Mouse (Mus musculus): Measurements from ENCODE around the gene Btg4. TPM values are rescaled to one million over a fixed set of nuclear protein-coding genes. Genes with fewer than 3 reads are reported as not detected.

The Btg4 gene
- total and polyA plus RNA-seq, 2 experiments from 2014 or later, result not detected

DNA sequence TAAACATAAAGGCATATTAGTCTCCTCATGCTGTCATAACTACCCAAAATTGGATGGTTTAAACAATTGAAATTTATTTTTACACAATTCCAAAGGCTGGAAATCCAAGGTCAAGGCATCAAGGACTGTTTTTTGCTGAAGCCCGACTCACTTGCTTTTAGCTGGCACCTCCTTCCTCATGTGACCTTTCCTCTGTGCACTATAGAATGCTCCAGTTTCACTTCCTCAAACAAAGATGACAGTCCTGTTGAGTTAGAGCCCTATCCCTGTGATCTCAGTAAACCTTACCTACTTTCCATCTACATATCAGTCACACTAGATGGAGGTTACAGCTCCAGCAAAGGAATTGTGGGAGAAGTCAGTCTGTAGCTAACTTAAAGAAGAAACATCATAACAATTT, 30.6 kb upstream of the Btg4 start:
- Histone ChIP-seq H3K4me3 (ENCODE audit: low read depth, low read length) (no peak overlapping the region), H3K4me1 (ENCODE audit: insufficient read depth) (no peaks in the 10 kb centered on the region), H3K36me3 (ENCODE audit: insufficient read depth) (no peaks in the 10 kb centered on the region), H3K9me3 (ENCODE audit: low read length) (no peaks in the 10 kb centered on the region), H3K9ac (no peak overlapping the region), H3K4me2 (ENCODE audit: low read depth) (no peak overlapping the region), H3K27me3 (ENCODE audit: insufficient read depth, low read length) (no peaks in the 10 kb centered on the region), H3K27ac (ENCODE audit: low read depth, low read length) (no peak overlapping the region)
- WGBS, result 75% methylated on average over 1 of the region's 1 CpGs
- no peak for ATAC-seq
- TF ChIP-seq CTCF (IDR thresholded peaks at IDR 0.05; ENCODE audit: low read depth), result no peak
- no peak for DNase-seq

DNA sequence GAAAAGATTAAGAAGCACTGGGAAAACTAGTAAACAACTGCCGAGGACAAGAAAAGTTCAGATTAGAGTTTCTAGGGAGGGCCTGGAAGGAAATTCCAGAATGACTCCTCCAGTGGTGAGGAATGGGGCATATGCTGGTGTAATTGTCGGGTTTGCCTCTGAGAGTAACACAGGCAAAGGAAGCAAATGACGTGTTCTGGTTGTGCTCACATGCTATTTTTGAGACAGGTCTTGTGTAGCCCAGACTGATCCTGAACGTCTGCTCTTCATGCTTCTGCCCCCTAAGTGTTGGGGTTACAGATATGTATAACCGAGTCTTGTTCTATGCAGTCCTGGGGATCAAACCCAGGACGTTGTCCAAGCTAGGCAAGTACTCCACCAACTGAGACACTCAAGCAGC, 29.1 kb upstream of the Btg4 start:
- Histone ChIP-seq H3K27ac (ENCODE audit: low read depth, low read length) (no peak overlapping the region), H3K9ac (no peak overlapping the region), H3K27me3 (ENCODE audit: insufficient read depth, low read length) (no peaks in the 10 kb centered on the region), H3K9me3 (ENCODE audit: low read length) (no peaks in the 10 kb centered on the region), H3K4me3 (ENCODE audit: low read depth, low read length) (no peak overlapping the region), H3K4me2 (ENCODE audit: low read depth) (no peak overlapping the region), H3K36me3 (ENCODE audit: insufficient read depth) (no peaks in the 10 kb centered on the region), H3K4me1 (ENCODE audit: insufficient read depth) (no peaks in the 10 kb centered on the region)
- WGBS, result 72% methylated on average over 6 of the region's 6 CpGs
- no peak for ATAC-seq
- DNase-seq, result no peak
- no peak for TF ChIP-seq CTCF (IDR thresholded peaks at IDR 0.05; ENCODE audit: low read depth)

DNA sequence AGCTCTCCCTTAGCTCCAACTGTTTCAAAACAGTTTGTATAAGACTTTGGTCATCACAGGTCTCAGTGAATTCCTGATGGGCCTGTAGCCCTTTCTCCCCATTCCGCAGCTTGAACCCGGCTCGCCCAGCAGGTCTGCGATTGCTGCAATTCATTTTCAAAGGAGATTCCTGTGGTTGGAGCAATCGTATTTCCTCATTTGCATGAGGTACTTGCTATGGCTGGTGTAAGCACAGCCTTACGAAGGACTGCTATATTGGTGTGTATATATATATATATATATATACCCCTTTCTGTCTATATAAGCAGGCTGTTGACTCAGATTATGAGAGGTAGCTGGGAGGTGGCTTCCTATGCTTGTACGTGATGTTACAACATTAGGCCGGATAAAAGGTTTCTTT, 28.4 kb upstream of the Btg4 start:
- H3K27me3 ChIP-seq (ENCODE audit: insufficient read depth, low read length), result no peaks in the 10 kb centered on the region
- WGBS, result 76% methylated on average over 8 of the region's 8 CpGs

DNA sequence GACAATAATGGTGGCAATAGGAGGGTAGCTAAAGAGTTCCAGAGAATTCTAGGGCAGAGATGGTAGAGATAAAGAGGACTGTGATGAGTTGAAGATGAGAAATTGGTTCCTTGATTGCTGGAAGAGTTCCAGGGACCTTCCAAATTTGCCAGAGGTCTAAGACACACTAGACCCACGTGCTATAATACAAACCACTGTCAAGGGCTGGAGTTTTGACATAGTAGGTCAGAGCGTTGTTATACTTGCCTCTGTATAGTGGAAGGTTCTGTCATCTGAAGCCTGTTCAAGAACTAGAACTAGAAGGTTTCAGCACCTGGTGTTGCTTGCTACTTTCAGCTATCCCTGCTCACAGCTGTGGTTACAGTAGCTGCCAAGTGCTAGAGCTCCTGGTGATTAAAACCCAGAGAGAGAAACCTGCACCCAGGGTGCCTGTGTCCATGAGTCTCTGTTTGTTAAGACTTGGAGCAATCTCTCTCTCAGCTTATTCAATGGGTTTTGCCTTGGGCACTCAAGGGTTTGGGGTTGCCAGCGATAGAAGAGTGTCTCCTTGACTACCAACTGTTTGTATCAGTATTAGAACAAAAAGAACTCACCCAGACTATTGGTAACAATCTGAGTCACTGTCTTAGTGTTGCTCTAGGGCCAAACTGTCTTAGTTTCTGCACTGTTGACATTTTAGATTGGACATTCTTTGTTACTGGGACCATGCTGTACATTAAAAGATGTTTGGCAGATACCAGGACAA, 27.7 kb upstream of the Btg4 start:
- H3K9ac ChIP-seq, result no peak overlapping the region
- no peaks in the 10 kb centered on the region for H3K27me3 ChIP-seq (ENCODE audit: insufficient read depth, low read length)
- no peak overlapping the region for H3K4me2 ChIP-seq (ENCODE audit: low read depth)
- no peak for DNase-seq
- no peaks in the 10 kb centered on the region for H3K9me3 ChIP-seq (ENCODE audit: low read length)
- H3K36me3 ChIP-seq (ENCODE audit: insufficient read depth), result no peaks in the 10 kb centered on the region
- H3K4me3 ChIP-seq (ENCODE audit: low read depth, low read length), result no peak overlapping the region
- ATAC-seq, result no peak
- no peak for TF ChIP-seq CTCF (IDR thresholded peaks at IDR 0.05; ENCODE audit: low read depth)
- H3K4me1 ChIP-seq (ENCODE audit: insufficient read depth), result no peaks in the 10 kb centered on the region
- WGBS, result 76% methylated on average over 3 of the region's 3 CpGs
- H3K27ac ChIP-seq (ENCODE audit: low read depth, low read length), result no peak overlapping the region

More for the DNA sequence above, 28.4 kb upstream of the Btg4 start:
- Histone ChIP-seq H3K4me2 (ENCODE audit: low read depth) (no peak overlapping the region), H3K36me3 (ENCODE audit: insufficient read depth) (no peaks in the 10 kb centered on the region), H3K4me3 (ENCODE audit: low read depth, low read length) (no peak overlapping the region), H3K27ac (ENCODE audit: low read depth, low read length) (no peak overlapping the region), H3K9ac (no peak overlapping the region), H3K4me1 (ENCODE audit: insufficient read depth) (no peaks in the 10 kb centered on the region), H3K9me3 (ENCODE audit: low read length) (no peaks in the 10 kb centered on the region)
- ATAC-seq, result no peak
- no peak for DNase-seq
- TF ChIP-seq CTCF (IDR thresholded peaks at IDR 0.05; ENCODE audit: low read depth), result no peak

DNA sequence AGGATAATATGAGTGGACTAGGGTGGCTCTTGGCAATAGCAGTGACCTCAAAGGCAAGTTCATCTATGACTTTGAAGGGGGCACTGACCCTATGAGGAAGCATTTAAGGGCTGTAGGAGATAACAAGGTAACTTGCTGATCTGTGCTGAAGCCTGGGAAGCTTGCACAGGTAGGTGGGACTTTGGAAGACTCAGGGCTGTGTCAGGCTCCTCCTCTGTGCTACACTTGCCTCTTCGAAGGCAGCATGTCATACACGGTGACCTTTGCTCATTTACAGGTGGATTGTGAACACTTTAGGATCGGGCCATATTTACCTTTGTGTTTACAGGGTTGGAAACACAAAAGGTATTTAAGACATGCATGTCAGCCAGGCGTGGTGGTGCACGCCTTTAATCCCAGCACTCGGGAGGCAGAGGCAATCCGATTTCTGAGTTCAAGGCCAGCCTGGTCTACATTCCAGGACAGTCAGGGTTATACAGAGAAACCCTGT, 19.2 kb upstream of the Btg4 start:
- WGBS, result 90% methylated on average over 7 of the region's 7 CpGs
- H3K4me2 ChIP-seq (ENCODE audit: low read depth), result no peak overlapping the region
- ATAC-seq, result no peak
- no peaks in the 10 kb centered on the region for H3K4me1 ChIP-seq (ENCODE audit: insufficient read depth)
- no peak overlapping the region for H3K27ac ChIP-seq (ENCODE audit: low read depth, low read length)
- H3K9me3 ChIP-seq (ENCODE audit: low read length), result no peaks in the 10 kb centered on the region
- no peak overlapping the region for H3K4me3 ChIP-seq (ENCODE audit: low read depth, low read length)
- no peak for TF ChIP-seq CTCF (IDR thresholded peaks at IDR 0.05; ENCODE audit: low read depth)
- no peak for DNase-seq
- H3K36me3 ChIP-seq (ENCODE audit: insufficient read depth), result no peaks in the 10 kb centered on the region
- H3K9ac ChIP-seq, result no peak overlapping the region
- no peaks in the 10 kb centered on the region for H3K27me3 ChIP-seq (ENCODE audit: insufficient read depth, low read length)

DNA sequence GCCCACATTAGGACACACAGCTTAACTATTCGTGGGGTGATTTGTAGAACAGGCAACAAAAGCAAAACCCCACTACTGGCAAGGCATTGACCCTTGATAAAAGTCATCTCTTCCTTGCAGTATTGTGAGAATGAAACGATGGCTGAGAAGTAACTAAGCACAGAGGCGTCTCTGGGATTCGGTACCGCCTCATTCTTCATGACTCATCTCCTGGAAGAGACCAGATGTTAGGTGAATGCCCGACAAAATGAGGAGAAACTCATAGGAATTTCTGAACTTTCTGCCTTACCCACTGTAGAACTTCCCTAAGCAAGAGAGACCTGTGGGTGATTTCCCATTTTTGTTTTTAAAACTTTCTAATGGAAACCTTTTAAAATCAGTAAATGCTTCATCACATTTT, 18.6 kb upstream of the Btg4 start:
- TF ChIP-seq CTCF (IDR thresholded peaks at IDR 0.05; ENCODE audit: low read depth), result no peak
- Histone ChIP-seq H3K27ac (ENCODE audit: low read depth, low read length) (no peak overlapping the region), H3K4me3 (ENCODE audit: low read depth, low read length) (no peak overlapping the region), H3K27me3 (ENCODE audit: insufficient read depth, low read length) (no peaks in the 10 kb centered on the region), H3K36me3 (ENCODE audit: insufficient read depth) (no peaks in the 10 kb centered on the region), H3K4me2 (ENCODE audit: low read depth) (no peak overlapping the region), H3K4me1 (ENCODE audit: insufficient read depth) (no peaks in the 10 kb centered on the region), H3K9ac (no peak overlapping the region), H3K9me3 (ENCODE audit: low read length) (no peaks in the 10 kb centered on the region)
- DNase-seq (no peak), ATAC-seq (no peak)
- 82% methylated on average over 6 of the region's 6 CpGs for WGBS

DNA sequence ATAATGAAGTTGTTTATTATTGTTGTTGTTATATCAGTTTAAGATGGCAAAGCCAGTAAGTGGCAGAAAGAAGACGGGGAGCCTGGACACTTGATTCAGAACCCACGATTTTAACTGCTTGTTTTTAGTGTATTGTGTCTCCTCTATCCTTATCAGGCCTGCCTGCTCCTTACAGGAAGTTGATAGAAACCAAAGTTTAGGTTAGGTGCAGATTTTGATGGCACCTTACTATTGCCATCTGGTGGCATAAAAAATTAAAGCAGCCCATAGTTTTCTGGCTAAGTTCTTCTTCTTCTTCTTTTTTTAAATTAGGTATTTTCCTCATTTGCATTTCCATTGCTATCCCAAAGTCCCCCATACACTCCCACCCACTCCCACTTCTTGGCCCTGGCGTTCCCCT, 8.5 kb upstream of the Btg4 start:
- 73% methylated on average over 3 of the region's 3 CpGs for WGBS
- DNase-seq, result peak; percentile 21

More for the DNA sequence above, 8.5 kb upstream of the Btg4 start:
- Histone ChIP-seq H3K9me3 (ENCODE audit: low read length) (no peaks in the 10 kb centered on the region), H3K27ac (ENCODE audit: low read depth, low read length) (no peak overlapping the region), H3K4me3 (ENCODE audit: low read depth, low read length) (no peak overlapping the region), H3K9ac (no peak overlapping the region), H3K4me2 (ENCODE audit: low read depth) (no peak overlapping the region), H3K4me1 (ENCODE audit: insufficient read depth) (no peaks in the 10 kb centered on the region), H3K36me3 (ENCODE audit: insufficient read depth) (no peaks in the 10 kb centered on the region), H3K27me3 (ENCODE audit: insufficient read depth, low read length) (no peaks in the 10 kb centered on the region)
- peak; percentile 54 for TF ChIP-seq CTCF (IDR thresholded peaks at IDR 0.05; ENCODE audit: low read depth)
- no peak for ATAC-seq
